Mouse (Mus musculus) olfactory bulb, adult 2 months (tissue): ENCODE measurements around the gene S1pr2. TPM values are rescaled to one million over a fixed set of nuclear protein-coding genes. Genes with fewer than 3 reads are reported as not detected.
A peak's percentile ranks its signal among the peaks of the same experiment; 100 is the strongest.

ENCODE experiments used
- H3K27ac ChIP-seq: fragments of 200-500 bp; 2 replicates; pipeline ENCODE4 v1.5.1; 2012; ENCODE audit warnings: low read depth, low read length; ENCODE audit not compliant: insufficient read depth
- H3K4me1 ChIP-seq: fragments of 200-500 bp; 2 replicates; pipeline ENCODE4 v1.6.1; 2012; ENCODE audit warnings: low read length; ENCODE audit not compliant: control insufficient read depth, insufficient read depth
- H3K4me3 ChIP-seq: fragments of 200-500 bp; 2 replicates; pipeline ENCODE4 v1.5.1; 2012; ENCODE audit warnings: mild to moderate bottlenecking, low read depth, low read length, moderate library complexity; ENCODE audit not compliant: insufficient read depth
- CTCF ChIP-seq: fragments of 200-500 bp; IDR thresholded peaks from 2 replicates; pipeline ENCODE4 v1.5.1; 2012; ENCODE audit warnings: low read depth, mild to moderate bottlenecking, low read length, moderate library complexity; ENCODE audit not compliant: insufficient read depth
- POLR2A ChIP-seq: fragments of 200-500 bp; IDR thresholded peaks from 2 replicates; pipeline ENCODE4 v1.6.1; 2012; ENCODE audit warnings: mild to moderate bottlenecking, low read depth, low read length, moderate library complexity; ENCODE audit not compliant: insufficient read depth
- WGBS: fragments of 180-500 bp; shearing (Covaris S2); methylation state at CpG from one replicate; pipeline ENCODE4 v1.1.7; 2018; 5-methylcytosine and 5-hydroxymethylcytosine counted together
- polyA plus RNA-seq: library from polyadenylated mRNA; stranded (reverse); fragments of >200 nt; gene quantifications from 2 replicates; pipeline ENCODE4 v1.2.4, GENCODE M21; 2012; ENCODE audit warnings: low replicate concordance; ENCODE audit not compliant: missing spikeins, insufficient read depth, insufficient read length

Gene S1pr2
- not detected in 2 replicates for polyA plus RNA-seq

- H3K27ac ChIP-seq: no peak within 1 kb of the TSS; the same call in 1 of the 2 replicates
- peaks cover 29% of the 10 kb centered on the region for H3K4me1 ChIP-seq
- under 1% methylated on average over 47 of the region's 47 CpGs for WGBS
- H3K4me3 ChIP-seq: peak within 1 kb of the TSS; percentile 64
- TF ChIP-seq POLR2A (no peak), CTCF (no peak)
Observed at GRCm38 (mm10) chr9:20976216-20976960, at the start of gene S1pr2. TSS of gene S1pr2 (minus strand) at chr9:20976781.

- WGBS: 84% methylated on average over 19 of the region's 19 CpGs
- H3K4me1 ChIP-seq: peaks cover 23% of the 10 kb centered on the region
- no peak overlapping the region for H3K27ac ChIP-seq
- H3K4me3 ChIP-seq: no peak overlapping the region
- no peak for TF ChIP-seq POLR2A
- TF ChIP-seq CTCF: no peak
Observed at GRCm38 (mm10) chr9:21025258-21025810, 48.8 kb upstream of the S1pr2 start.

GRCm38 (mm10) chr9:21022726-21023125, 46.1 kb upstream of the S1pr2 start:
- Histone ChIP-seq H3K4me1 (peaks cover 8% of the 10 kb centered on the region; the same call in 1 of the 2 replicates), H3K27ac (no peak overlapping the region), H3K4me3 (no peak overlapping the region)
- WGBS: 73% methylated on average over 1 of the region's 1 CpGs
- TF ChIP-seq POLR2A (no peak), CTCF (no peak)

GRCm38 (mm10) chr9:21022288-21022687, 45.7 kb upstream of the S1pr2 start:
- Histone ChIP-seq H3K4me1 (peaks cover 5% of the 10 kb centered on the region; the same call in 1 of the 2 replicates), H3K4me3 (no peak overlapping the region), H3K27ac (no peak overlapping the region)
- WGBS: 65% methylated on average over 6 of the region's 6 CpGs
- TF ChIP-seq CTCF (no peak), POLR2A (no peak)

- Histone ChIP-seq H3K4me1 (no peaks in the 10 kb centered on the region), H3K4me3 (no peak overlapping the region), H3K27ac (no peak overlapping the region)
- TF ChIP-seq POLR2A: no peak
- TF ChIP-seq CTCF: no peak
- 87% methylated on average over 3 of the region's 3 CpGs for WGBS
Observed at GRCm38 (mm10) chr9:21021363-21021762, 44.8 kb upstream of the S1pr2 start.

GRCm38 (mm10) chr9:21018600-21018999, 42.0 kb upstream of the S1pr2 start:
- WGBS: 76% methylated on average over 2 of the region's 2 CpGs
- Histone ChIP-seq H3K4me3 (no peak overlapping the region), H3K27ac (no peak overlapping the region), H3K4me1 (peaks cover 14% of the 10 kb centered on the region)
- TF ChIP-seq CTCF (no peak), POLR2A (no peak)

GRCm38 (mm10) chr9:21017177-21017575, 40.6 kb upstream of the S1pr2 start:
- TF ChIP-seq CTCF (no peak), POLR2A (no peak)
- H3K27ac ChIP-seq: no peak overlapping the region
- 39% methylated on average over 4 of the region's 4 CpGs for WGBS
- H3K4me3 ChIP-seq: no peak overlapping the region
- peaks cover 14% of the 10 kb centered on the region for H3K4me1 ChIP-seq

GRCm38 (mm10) chr9:21016331-21017176, 40.0 kb upstream of the S1pr2 start:
- Histone ChIP-seq H3K4me3 (no peak overlapping the region), H3K4me1 (peaks cover 14% of the 10 kb centered on the region), H3K27ac (no peak overlapping the region)
- TF ChIP-seq CTCF: no peak
- TF ChIP-seq POLR2A: no peak
- 9% methylated on average over 17 of the region's 17 CpGs for WGBS
